12 mouse cellular contexts compared by ENCODE assay signal in genomic region chr1:107645086-107645485, GRCm38 (mm10). TPM values are rescaled to one million over a fixed set of nuclear protein-coding genes. Genes with fewer than 3 reads are reported as not detected.
DNase-seq lines count a peak whose midpoint lies in the region.
"Had no signal": no experiment of that assay in that cellular context is flagged by ENCODE, and none has a peak within 500 bp of the region (broad histone marks: within the 10 kb centered on the region; RNA-seq: fewer than 3 reads in every experiment).

No protein-coding gene starts in this region.

- no peak overlapping the region for H3K4me3 ChIP-seq in limb, embryonic 10.5 days
- H3K4me3 ChIP-seq: midbrain, embryonic 10.5 days had no signal

- no peaks in the 10 kb centered on the region for H3K27me3 ChIP-seq in limb, embryonic 10.5 days (ENCODE audit: low read depth, poor library complexity, severe bottlenecking)

- no peaks in the 10 kb centered on the region for H3K36me3 ChIP-seq in limb, embryonic 10.5 days
- H3K36me3 ChIP-seq: midbrain, embryonic 10.5 days had no signal

- H3K4me1 ChIP-seq in limb, embryonic 10.5 days = no peaks in the 10 kb centered on the region
- H3K4me1 ChIP-seq: midbrain, embryonic 10.5 days had no signal

- no peak overlapping the region for H3K27ac ChIP-seq in limb, embryonic 10.5 days
- H3K27ac ChIP-seq: midbrain, embryonic 10.5 days; stomach, postnatal 0 days had no signal

- DNase-seq in cerebellum, adult 11-12 months = peak; percentile 12
- no peak for DNase-seq in cerebellum, adult 8-10 months
- peak; percentile 66 for DNase-seq in kidney, adult 8-10 months
- peak; percentile 11 to 20 for DNase-seq in layer of hippocampus, postnatal 10 days (ENCODE audit: low spot score in 2 of 2)
- peak; percentile 82 for DNase-seq in right cerebral cortex, adult 18-20 months
- DNase-seq in limb, embryonic 10.5 days (ENCODE audit: low spot score) = no peak
- DNase-seq in lung, postnatal 10 days = no peak
- no peak for DNase-seq in thymus, postnatal 36 days
- DNase-seq: heart, postnatal 36 days; lung, adult 18-20 months had no signal

- 75% methylated on average over 6 of the region's 6 CpGs for WGBS in limb, embryonic 10.5 days

- H3K9me3 ChIP-seq in limb, embryonic 10.5 days (replicated peaks) = no peaks in the 10 kb centered on the region
- H3K9me3 ChIP-seq: midbrain, embryonic 10.5 days had no signal

RNA-seq across cellular contexts. Expression of gene Serpinb8, which starts 55.3 kb away (rescaled TPM):
- total RNA-seq in layer of hippocampus, postnatal 10 days (2021) = 1 to 10 TPM; 4.1 TPM
- 0.15 and 0.36 TPM in 2 replicates for polyA plus RNA-seq in limb, embryonic 10.5 days (2016; fragmentation: Nextera tagmentation; extraction: Ambion mirVana)

Comparison
In these comparisons a context has a peak if more than half of its experiments do, and no peak if none do; other contexts are left out.
1. DNase-seq: peak in cerebellum, adult 11-12 months (single experiment), kidney, adult 8-10 months (2 of 2), layer of hippocampus, postnatal 10 days (2 of 2) and right cerebral cortex, adult 18-20 months (single experiment); none in cerebellum, adult 8-10 months (single experiment), limb, embryonic 10.5 days (single experiment), lung, postnatal 10 days (single experiment) and thymus, postnatal 36 days (0 of 2).